Mouse (Mus musculus): ENCODE measurements at regions not wholly inside any gene's neighbourhood (a gene's known extent, or its start where the extent isn't known, plus 50 kb on each side); places are given as distances from the start of the nearest gene placed in this dataset.

GRCm38 (mm10) chr12:109984651-109985050, 294.2 kb upstream of the Dio3 start:
- Histone ChIP-seq H3K9me3 (ENCODE audit: low read length) (no peaks in the 10 kb centered on the region), H3K4me3 (ENCODE audit: low read depth, low read length) (no peak overlapping the region), H3K36me3 (replicated peaks; ENCODE audit: insufficient read depth, low read length) (no peaks in the 10 kb centered on the region), H3K27ac (ENCODE audit: low read depth) (no peak overlapping the region), H3K4me2 (ENCODE audit: low read depth, low read length) (no peak overlapping the region), H3K27me3 (ENCODE audit: insufficient read depth, low read length) (no peaks in the 10 kb centered on the region), H3K9ac (replicated peaks) (no peak overlapping the region), H3K4me1 (ENCODE audit: insufficient read depth) (no peaks in the 10 kb centered on the region)
- TF ChIP-seq EP300 (IDR thresholded peaks at IDR 0.05; ENCODE audit: low read depth) (no peak), CTCF (IDR thresholded peaks at IDR 0.05; ENCODE audit: low read depth) (no peak)
- DNase-seq (no peak), ATAC-seq (no peak)
- 78% methylated on average over 11 of the region's 11 CpGs for WGBS (ENCODE audit: insufficient replicate concordance)

- ATAC-seq (no peak), DNase-seq (no peak)
- H3K4me3 ChIP-seq (ENCODE audit: low read depth, low read length) = no peak overlapping the region
- H3K9ac ChIP-seq (replicated peaks) = no peak overlapping the region
- no peak overlapping the region for H3K27ac ChIP-seq (ENCODE audit: low read depth)
- H3K36me3 ChIP-seq (replicated peaks; ENCODE audit: insufficient read depth, low read length) = no peaks in the 10 kb centered on the region
- H3K27me3 ChIP-seq (ENCODE audit: insufficient read depth, low read length) = no peaks in the 10 kb centered on the region
- TF ChIP-seq CTCF (IDR thresholded peaks at IDR 0.05; ENCODE audit: low read depth) (peak; percentile 33; the same call in 1 of the 2 replicates), EP300 (IDR thresholded peaks at IDR 0.05; ENCODE audit: low read depth) (no peak)
- 81% methylated on average over 7 of the region's 7 CpGs for WGBS (ENCODE audit: insufficient replicate concordance)
- H3K4me1 ChIP-seq (ENCODE audit: insufficient read depth) = no peaks in the 10 kb centered on the region
- 0 out of 2 replicates have a peak, but pooled peaks cover 2% of the 10 kb centered on the region for H3K9me3 ChIP-seq (ENCODE audit: low read length)
- H3K4me2 ChIP-seq (ENCODE audit: low read depth, low read length) = no peak overlapping the region
Observed at GRCm38 (mm10) chr12:109993410-109993809, 285.5 kb upstream of the Dio3 start.

GRCm38 (mm10) chr12:110002717-110003116, 276.2 kb upstream of the Dio3 start:
- Histone ChIP-seq H3K36me3 (replicated peaks; ENCODE audit: insufficient read depth, low read length) (peaks cover 8% of the 10 kb centered on the region), H3K4me2 (ENCODE audit: low read depth, low read length) (no peak overlapping the region), H3K4me3 (ENCODE audit: low read depth, low read length) (no peak overlapping the region), H3K27me3 (ENCODE audit: insufficient read depth, low read length) (no peaks in the 10 kb centered on the region), H3K9me3 (ENCODE audit: low read length) (no peaks in the 10 kb centered on the region), H3K4me1 (ENCODE audit: insufficient read depth) (no peaks in the 10 kb centered on the region), H3K27ac (ENCODE audit: low read depth) (no peak overlapping the region), H3K9ac (replicated peaks) (no peak overlapping the region)
- WGBS (ENCODE audit: insufficient replicate concordance) = 84% methylated on average over 2 of the region's 2 CpGs
- DNase-seq (no peak), ATAC-seq (no peak)
- TF ChIP-seq CTCF (IDR thresholded peaks at IDR 0.05; ENCODE audit: low read depth) (no peak), EP300 (IDR thresholded peaks at IDR 0.05; ENCODE audit: low read depth) (no peak)

- Histone ChIP-seq H3K9me3 (ENCODE audit: low read length) (no peaks in the 10 kb centered on the region), H3K4me2 (ENCODE audit: low read depth, low read length) (no peak overlapping the region), H3K4me3 (ENCODE audit: low read depth, low read length) (no peak overlapping the region), H3K27ac (ENCODE audit: low read depth) (no peak overlapping the region), H3K9ac (replicated peaks) (no peak overlapping the region), H3K27me3 (ENCODE audit: insufficient read depth, low read length) (no peaks in the 10 kb centered on the region), H3K4me1 (ENCODE audit: insufficient read depth) (no peaks in the 10 kb centered on the region), H3K36me3 (replicated peaks; ENCODE audit: insufficient read depth, low read length) (peaks cover 2% of the 10 kb centered on the region; the same call in 1 of the 2 replicates)
- DNase-seq (no peak), ATAC-seq (no peak; the same call in 1 of the 2 replicates)
- TF ChIP-seq EP300 (IDR thresholded peaks at IDR 0.05; ENCODE audit: low read depth) (no peak), CTCF (IDR thresholded peaks at IDR 0.05; ENCODE audit: low read depth) (peak; percentile 52)
- 43% methylated on average over 4 of the region's 4 CpGs for WGBS (ENCODE audit: insufficient replicate concordance)
Observed at GRCm38 (mm10) chr12:110009136-110009535, 269.7 kb upstream of the Dio3 start.

DNA sequence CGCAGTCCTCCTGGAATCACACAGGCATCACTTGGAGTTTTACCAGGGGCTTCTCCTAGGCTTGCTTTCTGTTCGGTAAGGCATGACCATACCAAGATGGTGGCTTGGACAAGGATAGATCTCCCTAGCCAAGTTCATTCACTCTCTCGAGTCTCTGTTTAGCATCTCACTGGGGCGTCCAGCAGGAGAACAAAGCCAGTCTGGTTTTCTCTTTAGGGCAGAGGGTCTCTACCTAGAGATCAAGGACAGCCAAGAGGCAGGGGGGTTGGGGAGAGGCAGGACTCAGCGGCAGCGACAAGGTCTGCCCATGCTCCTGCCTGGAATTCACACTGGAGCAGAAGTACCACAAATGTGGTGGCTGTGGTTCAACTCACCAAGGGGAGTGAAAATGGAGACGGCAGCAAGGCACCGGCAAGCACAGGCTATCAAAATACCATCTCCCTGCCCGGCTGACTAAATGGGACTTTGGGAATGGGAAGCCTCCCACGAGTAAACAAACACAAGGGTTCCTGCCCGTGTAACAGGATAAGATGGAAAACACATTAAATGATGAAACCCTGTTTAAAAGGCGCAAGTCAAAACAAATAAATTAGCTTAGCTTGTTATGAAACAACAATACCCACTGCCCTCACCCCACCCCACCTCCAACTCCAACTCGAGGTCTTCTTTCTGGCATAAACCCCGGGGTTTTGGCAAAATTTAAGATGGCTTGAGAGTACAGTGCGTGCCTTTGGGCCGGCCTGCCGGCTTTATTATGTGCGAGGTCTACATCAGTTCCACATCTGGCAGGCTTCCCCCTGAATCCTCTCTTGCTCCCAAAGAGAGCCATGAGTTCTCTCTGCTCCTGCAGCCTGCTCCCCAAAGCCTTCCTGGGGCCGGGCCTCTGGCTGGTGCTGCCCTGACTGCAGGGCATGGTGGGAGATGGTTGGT, 258.1 kb upstream of the Dio3 start:
- peak overlapping the region; percentile 38 for H3K4me3 ChIP-seq (ENCODE audit: low read depth, low read length)
- H3K9me3 ChIP-seq (ENCODE audit: low read length) = no peaks in the 10 kb centered on the region
- no peaks in the 10 kb centered on the region for H3K36me3 ChIP-seq (replicated peaks; ENCODE audit: insufficient read depth, low read length)
- TF ChIP-seq EP300 (IDR thresholded peaks at IDR 0.05; ENCODE audit: low read depth) (no peak), CTCF (IDR thresholded peaks at IDR 0.05; ENCODE audit: low read depth) (no peak)
- H3K4me2 ChIP-seq (ENCODE audit: low read depth, low read length) = peak overlapping the region; percentile 60
- 51% methylated on average over 19 of the region's 19 CpGs for WGBS (ENCODE audit: insufficient replicate concordance)
- no peak for DNase-seq
- H3K4me1 ChIP-seq (ENCODE audit: insufficient read depth) = peaks cover 4% of the 10 kb centered on the region; the same call in 1 of the 2 replicates
- H3K27me3 ChIP-seq (ENCODE audit: insufficient read depth, low read length) = no peaks in the 10 kb centered on the region
- peak overlapping the region; percentile 98 for H3K27ac ChIP-seq (ENCODE audit: low read depth)
- ATAC-seq = no peak
- peak overlapping the region; percentile 58 for H3K9ac ChIP-seq (replicated peaks)

DNA sequence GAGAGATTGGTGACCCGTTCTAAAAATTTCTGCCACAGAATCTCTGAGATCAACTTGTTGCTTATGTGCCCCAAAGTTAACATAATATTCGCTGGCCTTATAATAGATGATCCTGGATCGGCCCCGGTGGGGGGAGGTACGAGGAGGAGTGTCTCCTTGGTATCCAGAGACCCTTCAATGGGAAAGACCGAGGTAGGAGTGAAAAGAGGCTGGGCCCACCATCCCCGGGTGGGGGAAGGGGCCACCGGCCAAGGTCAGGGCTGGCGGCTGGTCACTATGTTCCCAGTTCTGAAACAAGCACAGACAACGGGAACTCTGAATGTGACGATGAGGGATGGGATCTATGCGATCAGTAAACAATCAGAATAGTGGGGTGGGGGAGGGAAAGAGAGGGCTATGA, 257.2 kb upstream of the Dio3 start:
- no peaks in the 10 kb centered on the region for H3K9me3 ChIP-seq (ENCODE audit: low read length)
- H3K4me3 ChIP-seq (ENCODE audit: low read depth, low read length) = peak overlapping the region; percentile 38
- DNase-seq (peak; percentile 40), ATAC-seq (peak; percentile 20)
- H3K36me3 ChIP-seq (replicated peaks; ENCODE audit: insufficient read depth, low read length) = no peaks in the 10 kb centered on the region
- peak overlapping the region; percentile 98 for H3K27ac ChIP-seq (ENCODE audit: low read depth)
- peak overlapping the region; percentile 58 for H3K9ac ChIP-seq (replicated peaks)
- 0 out of 2 replicates have a peak, but pooled peaks have one; percentile 22 for TF ChIP-seq EP300 (IDR thresholded peaks at IDR 0.05; ENCODE audit: low read depth)
- TF ChIP-seq CTCF (IDR thresholded peaks at IDR 0.05; ENCODE audit: low read depth) = no peak
- H3K4me2 ChIP-seq (ENCODE audit: low read depth, low read length) = peak overlapping the region; percentile 60
- WGBS (ENCODE audit: insufficient replicate concordance) = 65% methylated on average over 12 of the region's 12 CpGs
- H3K4me1 ChIP-seq (ENCODE audit: insufficient read depth) = peaks cover 4% of the 10 kb centered on the region; the same call in 1 of the 2 replicates
- no peaks in the 10 kb centered on the region for H3K27me3 ChIP-seq (ENCODE audit: insufficient read depth, low read length)

Data from liver, postnatal 0 days (tissue).